Mouse (Mus musculus): ENCODE results near the gene Cox7c. TPM values are rescaled to one million over a fixed set of nuclear protein-coding genes. Genes with fewer than 3 reads are reported as not detected.
"Not testable (repeated sequence)": the region's sequence is repeated elsewhere in the genome, so short reads cannot be mapped to it uniquely, and the experiment has no call there.

Cox7c gene
- total RNA-seq (2021): 100 to 1,000 TPM; 328 to 340 TPM
- long read RNA-seq, experiment 1, transcript Cox7c-204 (2 exons, 709 nt): minor isoform, 6 of 326 reads
- long read RNA-seq, experiment 1, transcript Cox7c-203 (3 exons, 540 nt): major isoform, 315 of 326 reads
- long read RNA-seq, experiment 1, partial matches to known transcripts: 1 of 326 reads
- long read RNA-seq, experiment 1, other reads (novel, unspliced or antisense): 2 of 326 reads
- long read RNA-seq, experiment 2, transcript Cox7c-204 (2 exons, 709 nt): minor isoform, 6 of 402 reads
- long read RNA-seq, experiment 2, transcript Cox7c-203 (3 exons, 540 nt): major isoform, 388 of 402 reads
- long read RNA-seq, experiment 2, transcript Cox7c-201 (3 exons, 315 nt): minor isoform, 8 of 402 reads
- long read RNA-seq, experiment 2, partial matches to known transcripts: 0 of 402 reads
- long read RNA-seq, experiment 2, other reads (novel, unspliced or antisense): 0 of 402 reads

- Histone ChIP-seq H3K4me3 (peak within 1 kb of the TSS; percentile 80), H3K27ac (peak within 1 kb of the TSS; percentile 94)
- DNase-seq (ENCODE audit: low spot score in 2 of 2): peak; percentile 80 to 93
- no peak for TF ChIP-seq CTCF (conservative IDR thresholded peaks at IDR 0.05)
Measured at GRCm38 (mm10) chr13:86046254-86046951, at the start of gene Cox7c. TSS of gene Cox7c (minus strand) at chr13:86046904.

- no peak for DNase-seq (ENCODE audit: low spot score in 2 of 2)
- H3K27ac ChIP-seq: no peak overlapping the region
- no peak for TF ChIP-seq CTCF (conservative IDR thresholded peaks at IDR 0.05)
- no peak overlapping the region for H3K4me3 ChIP-seq
Measured at GRCm38 (mm10) chr13:86068011-86068724, 21.5 kb upstream of the Cox7c start.

- H3K27ac ChIP-seq: no peak overlapping the region
- DNase-seq (ENCODE audit: low spot score in 2 of 2): no peak
- TF ChIP-seq CTCF (conservative IDR thresholded peaks at IDR 0.05): no peak
- no peak overlapping the region for H3K4me3 ChIP-seq
Measured at GRCm38 (mm10) chr13:86067508-86067907, 20.8 kb upstream of the Cox7c start.

GRCm38 (mm10) chr13:86054091-86054490 lies 7.4 kb upstream of the Cox7c start:
- H3K27ac ChIP-seq; H3K4me3 ChIP-seq; DNase-seq (ENCODE audit: low spot score in 2 of 2): not testable (repeated sequence)

- no peak overlapping the region for H3K4me3 ChIP-seq
- no peak for TF ChIP-seq CTCF (conservative IDR thresholded peaks at IDR 0.05)
- peak in 1 of 2 experiments; percentile 2 for DNase-seq (ENCODE audit: low spot score in 2 of 2)
- 0 out of 2 replicates have a peak overlapping the region, but pooled peaks have one; percentile 32 for H3K27ac ChIP-seq
Measured at GRCm38 (mm10) chr13:86004907-86005675, 41.6 kb downstream of the Cox7c start.
